Mouse (Mus musculus): Measurements from ENCODE around the gene Plpp1.

GRCm38 (mm10) chr13:112799721-112800241 lies 811 bp upstream of the Plpp1 start:
- TF ChIP-seq CTCF (IDR thresholded peaks at IDR 0.05; ENCODE audit: low read depth), result no peak
- TF ChIP-seq EP300 (optimal IDR thresholded peaks at IDR 0.05), result no peak

All from stomach, postnatal 0 days (tissue).